Comparison of ENCODE assay signal across 18 mouse cellular contexts in genomic region chr13:113916761-113917160, GRCm38 (mm10).
DNase-seq lines count a peak whose midpoint lies in the region; ATAC-seq and TF ChIP-seq lines count a peak whose summit lies in the region.
"Had no signal": no experiment of that assay in that cellular context is flagged by ENCODE, and none has a peak within 500 bp of the region (broad histone marks: within the 10 kb centered on the region; RNA-seq: fewer than 3 reads in every experiment).

No protein-coding gene starts in this region.

- H3K4me2 ChIP-seq in midbrain, embryonic 11.5 days = no peak overlapping the region
- H3K4me2 ChIP-seq in forebrain, embryonic 16.5 days (ENCODE audit: low read length) = no peak overlapping the region
- H3K4me2 ChIP-seq in midbrain, embryonic 14.5 days (ENCODE audit: low read length) = no peak overlapping the region
- H3K4me2 ChIP-seq: embryonic facial prominence, embryonic 13.5 days; heart, embryonic 12.5 days; lung, embryonic 14.5 days had no signal

- no peak for ATAC-seq in cerebellum, adult (ENCODE audit: insufficient number of reproducible peaks, low FRiP score, low TSS enrichment)
- ATAC-seq in midbrain, embryonic 11.5 days (ENCODE audit: low FRiP score) = no peak
- peak; percentile 39 for ATAC-seq in forebrain, embryonic 16.5 days
- no peak for ATAC-seq in midbrain, embryonic 14.5 days (ENCODE audit: low FRiP score, low TSS enrichment)
- ATAC-seq: intestine, postnatal 0 days had no signal

- no peaks in the 10 kb centered on the region for H3K9me3 ChIP-seq in midbrain, embryonic 10.5 days (replicated peaks)
- H3K9me3 ChIP-seq in midbrain, embryonic 11.5 days (ENCODE audit: control insufficient read depth, low read length) = no peaks in the 10 kb centered on the region
- H3K9me3 ChIP-seq in forebrain, embryonic 16.5 days (ENCODE audit: control insufficient read depth, low read length) = no peaks in the 10 kb centered on the region
- H3K9me3 ChIP-seq in midbrain, embryonic 14.5 days (ENCODE audit: control insufficient read depth, low read length) = no peaks in the 10 kb centered on the region
- H3K9me3 ChIP-seq: embryonic facial prominence, embryonic 13.5 days; heart, embryonic 12.5 days had no signal

- TF ChIP-seq POLR2A in cerebellum, adult 2 months (IDR thresholded peaks at IDR 0.05; ENCODE audit: borderline replicate concordance, insufficient read depth, low read length) = no peak

- WGBS in cerebellum, adult 2 months = 51% methylated on average over 5 of the region's 5 CpGs
- 89% methylated on average over 5 of the region's 5 CpGs for WGBS in midbrain, embryonic 10.5 days
- WGBS in midbrain, embryonic 11.5 days = 86% methylated on average over 5 of the region's 5 CpGs
- 46% methylated on average over 5 of the region's 5 CpGs for WGBS in forebrain, embryonic 16.5 days
- WGBS in midbrain, embryonic 14.5 days = 57% methylated on average over 5 of the region's 5 CpGs

- TF ChIP-seq CTCF in cerebellum, adult 2 months (IDR thresholded peaks at IDR 0.05; ENCODE audit: borderline replicate concordance, insufficient read depth, low read depth, low read length) = no peak

- no peak overlapping the region for H3K9ac ChIP-seq in midbrain, embryonic 11.5 days (ENCODE audit: low read length)
- no peak overlapping the region for H3K9ac ChIP-seq in forebrain, embryonic 16.5 days (replicated peaks; ENCODE audit: low read depth, low read length)
- no peak overlapping the region for H3K9ac ChIP-seq in midbrain, embryonic 14.5 days (replicated peaks; ENCODE audit: low read length)
- H3K9ac ChIP-seq: embryonic facial prominence, embryonic 13.5 days; heart, embryonic 12.5 days; lung, embryonic 14.5 days had no signal

- H3K4me1 ChIP-seq in cerebellum, adult 2 months (ENCODE audit: control insufficient read depth, insufficient read depth, low read length) = peaks cover 8% of the 10 kb centered on the region
- H3K4me1 ChIP-seq in midbrain, embryonic 10.5 days = peaks cover 67% of the 10 kb centered on the region
- H3K4me1 ChIP-seq in midbrain, embryonic 11.5 days (ENCODE audit: control insufficient read depth, insufficient read depth, low read length) = peaks cover 44% of the 10 kb centered on the region
- H3K4me1 ChIP-seq in forebrain, embryonic 16.5 days (replicated peaks; ENCODE audit: control insufficient read depth, insufficient read depth, low read length) = peaks cover 25% of the 10 kb centered on the region
- peaks cover 31% of the 10 kb centered on the region for H3K4me1 ChIP-seq in midbrain, embryonic 14.5 days (ENCODE audit: control insufficient read depth, insufficient read depth, low read length)

- DNase-seq in cerebellum, adult 2 months = peak; percentile 46 to 65
- DNase-seq in midbrain, embryonic 10.5 days (ENCODE audit: low spot score) = no peak
- DNase-seq in midbrain, embryonic 11.5 days (ENCODE audit: low spot score, missing footprints) = no peak
- peak; percentile 63 for DNase-seq in midbrain, embryonic 14.5 days
- no peak for DNase-seq in layer of hippocampus, postnatal 10 days (ENCODE audit: low spot score in 2 of 2)
- DNase-seq in layer of hippocampus, adult 9-10 months (ENCODE audit: low spot score) = no peak
- DNase-seq: gastrocnemius, postnatal 36 days; heart, postnatal 36 days; lung, embryonic 14.5 days; right cerebral cortex, postnatal 14 days; thymus, postnatal 4 days had no signal

- no peaks in the 10 kb centered on the region for H3K36me3 ChIP-seq in midbrain, embryonic 10.5 days
- H3K36me3 ChIP-seq in midbrain, embryonic 11.5 days (ENCODE audit: control insufficient read depth, insufficient read depth, low read length) = no peaks in the 10 kb centered on the region
- H3K36me3 ChIP-seq in forebrain, embryonic 16.5 days (ENCODE audit: control insufficient read depth, insufficient read depth) = no peaks in the 10 kb centered on the region
- H3K36me3 ChIP-seq in midbrain, embryonic 14.5 days (ENCODE audit: control insufficient read depth, insufficient read depth, low read length) = no peaks in the 10 kb centered on the region
- H3K36me3 ChIP-seq: embryonic facial prominence, embryonic 13.5 days had no signal

- H3K27ac ChIP-seq in cerebellum, adult 2 months (ENCODE audit: insufficient read depth, low read length) = no peak overlapping the region
- peak overlapping the region; percentile 91 for H3K27ac ChIP-seq in midbrain, embryonic 10.5 days (replicated peaks)
- H3K27ac ChIP-seq in midbrain, embryonic 11.5 days (ENCODE audit: low read depth, low read length) = no peak overlapping the region
- H3K27ac ChIP-seq in forebrain, embryonic 16.5 days (ENCODE audit: low read length) = no peak overlapping the region
- 0 out of 2 replicates have a peak overlapping the region, but pooled peaks have one; percentile 5 for H3K27ac ChIP-seq in midbrain, embryonic 14.5 days (replicated peaks; ENCODE audit: low read depth, low read length)
- H3K27ac ChIP-seq: embryonic facial prominence, embryonic 13.5 days; kidney, postnatal 0 days had no signal

- H3K4me3 ChIP-seq in cerebellum, adult 2 months (replicated peaks; ENCODE audit: insufficient read depth, low read depth, low read length) = no peak overlapping the region
- H3K4me3 ChIP-seq in midbrain, embryonic 10.5 days = no peak overlapping the region
- H3K4me3 ChIP-seq in midbrain, embryonic 11.5 days (ENCODE audit: low read depth, low read length) = no peak overlapping the region
- H3K4me3 ChIP-seq in forebrain, embryonic 16.5 days (replicated peaks; ENCODE audit: low read length) = no peak overlapping the region
- no peak overlapping the region for H3K4me3 ChIP-seq in midbrain, embryonic 14.5 days (replicated peaks; ENCODE audit: low read depth, low read length)
- H3K4me3 ChIP-seq: embryonic facial prominence, embryonic 13.5 days; heart, embryonic 12.5 days; myocyte had no signal

- H3K27me3 ChIP-seq in cerebellum, adult 2 months (ENCODE audit: control insufficient read depth, insufficient read depth, low read length) = no peaks in the 10 kb centered on the region
- H3K27me3 ChIP-seq in midbrain, embryonic 10.5 days (ENCODE audit: low read depth, poor library complexity, severe bottlenecking) = peaks cover 10% of the 10 kb centered on the region; the same call in 1 of the 2 replicates
- no peaks in the 10 kb centered on the region for H3K27me3 ChIP-seq in midbrain, embryonic 11.5 days (ENCODE audit: control insufficient read depth, insufficient read depth, low read length)
- no peaks in the 10 kb centered on the region for H3K27me3 ChIP-seq in forebrain, embryonic 16.5 days (replicated peaks; ENCODE audit: control insufficient read depth, insufficient read depth, low read length)
- no peaks in the 10 kb centered on the region for H3K27me3 ChIP-seq in midbrain, embryonic 14.5 days (ENCODE audit: control insufficient read depth, insufficient read depth, low read length)
- H3K27me3 ChIP-seq: embryonic facial prominence, embryonic 13.5 days; heart, embryonic 12.5 days had no signal

Comparison
In these comparisons a context has a peak if more than half of its experiments do, and no peak if none do; other contexts are left out.
1. DNase-seq: peak in cerebellum, adult 2 months (2 of 2) and midbrain, embryonic 14.5 days (single experiment); none in midbrain, embryonic 10.5 days (single experiment), midbrain, embryonic 11.5 days (single experiment), layer of hippocampus, postnatal 10 days (0 of 2) and layer of hippocampus, adult 9-10 months (single experiment).
2. H3K27ac ChIP-seq: peak in midbrain, embryonic 10.5 days (single experiment) and midbrain, embryonic 14.5 days (single experiment); none in cerebellum, adult 2 months (single experiment), midbrain, embryonic 11.5 days (single experiment) and forebrain, embryonic 16.5 days (single experiment).